Mouse (Mus musculus) kidney, embryonic 14.5 days (tissue): ENCODE data around the gene Frmd8. TPM values are rescaled to one million over a fixed set of nuclear protein-coding genes. Genes with fewer than 3 reads are reported as not detected.

ENCODE experiments used
- polyA plus RNA-seq: library from polyadenylated mRNA; unstranded; fragments of >200 nt; fragmentation: Nextera tagmentation; extraction: Ambion mirVana; gene quantifications from 2 replicates; pipeline ENCODE4 v1.2.1, GENCODE M21; 2014

Frmd8 gene
- polyA plus RNA-seq, 1 experiment from 2014 or later, result 26.5 TPM

Other genes starting within 250 kb of the Frmd8 start
- gene Rela, start 237.8 kb downstream of the Frmd8 start, polyA plus RNA-seq, result 42.4 and 49.8 TPM in 2 replicates
- gene Sipa1, start 211.6 kb downstream of the Frmd8 start, polyA plus RNA-seq, result 17.4 and 26.8 TPM in 2 replicates
- 26.8 and 33.6 TPM in 2 replicates for gene Map3k11, start 186.5 kb downstream of the Frmd8 start, polyA plus RNA-seq
- 31.2 and 35.4 TPM in 2 replicates for gene Pcnx3, start 186.4 kb downstream of the Frmd8 start, polyA plus RNA-seq
- gene Kcnk7, start 170.9 kb downstream of the Frmd8 start, polyA plus RNA-seq, result 0.39 and 0.42 TPM in 2 replicates
- gene Ehbp1l1, start 149.0 kb downstream of the Frmd8 start, polyA plus RNA-seq, result 8.8 and 11.5 TPM in 2 replicates
- 92.8 and 114 TPM in 2 replicates for gene Fam89b, start 145.6 kb downstream of the Frmd8 start, polyA plus RNA-seq
- gene Ltbp3, start 134.4 kb downstream of the Frmd8 start, polyA plus RNA-seq, result 14.9 and 27.1 TPM in 2 replicates
- 54.7 and 73.5 TPM in 2 replicates for gene Scyl1, start 103.9 kb downstream of the Frmd8 start, polyA plus RNA-seq
- 3.3 and 3.5 TPM in 2 replicates for gene Slc25a45, start 2.5 kb upstream of the Frmd8 start, polyA plus RNA-seq
- gene Tigd3, start 18.9 kb upstream of the Frmd8 start, polyA plus RNA-seq, result 2.9 and 4.0 TPM in 2 replicates
- 132 and 167 TPM in 2 replicates for gene Dpf2, start 37.7 kb upstream of the Frmd8 start, polyA plus RNA-seq
- gene Cdc42ep2, start 49.5 kb upstream of the Frmd8 start, polyA plus RNA-seq, result 10.5 and 10.8 TPM in 2 replicates
- gene Pola2, start 88.9 kb upstream of the Frmd8 start, polyA plus RNA-seq, result 74.2 and 95.3 TPM in 2 replicates
- gene Slc22a20, start 110.9 kb upstream of the Frmd8 start, polyA plus RNA-seq, result not detected in 2 replicates
- 6.3 and 8.6 TPM in 2 replicates for gene Capn1, start 140.6 kb upstream of the Frmd8 start, polyA plus RNA-seq
- 23.5 and 32.8 TPM in 2 replicates for gene Syvn1, start 171.3 kb upstream of the Frmd8 start, polyA plus RNA-seq
- gene Mrpl49, start 182.5 kb upstream of the Frmd8 start, polyA plus RNA-seq, result 77.3 and 89.5 TPM in 2 replicates
- 839 and 1,033 TPM in 2 replicates for gene Fau, start 182.6 kb upstream of the Frmd8 start, polyA plus RNA-seq
- gene Znhit2, start 185.9 kb upstream of the Frmd8 start, polyA plus RNA-seq, result 38.6 and 44.4 TPM in 2 replicates
- gene Tm7sf2, start 193.1 kb upstream of the Frmd8 start, polyA plus RNA-seq, result 22.1 and 24.6 TPM in 2 replicates
- 60.8 and 75.0 TPM in 2 replicates for gene Vps51, start 202.0 kb upstream of the Frmd8 start, polyA plus RNA-seq
- not detected in 2 replicates for gene Tmem262, start 204.8 kb upstream of the Frmd8 start, polyA plus RNA-seq
- 1.1 and 1.5 TPM in 2 replicates for gene Gm28374, start 207.0 kb upstream of the Frmd8 start, polyA plus RNA-seq
- gene Zfpl1, start 209.7 kb upstream of the Frmd8 start, polyA plus RNA-seq, result 81.0 and 82.3 TPM in 2 replicates
- gene Cdca5, start 209.7 kb upstream of the Frmd8 start, polyA plus RNA-seq, result 43.1 and 53.5 TPM in 2 replicates
- gene AC131692.1, start 219.1 kb upstream of the Frmd8 start, polyA plus RNA-seq, result 0.47 and 1.7 TPM in 2 replicates
- 0.44 and 0.60 TPM in 2 replicates for gene Naaladl1, start 230.5 kb upstream of the Frmd8 start, polyA plus RNA-seq
- 56.1 and 64.4 TPM in 2 replicates for gene Sac3d1, start 243.4 kb upstream of the Frmd8 start, polyA plus RNA-seq